Mouse (Mus musculus) CH12.LX (cell line): Measurements from ENCODE around the gene Soga1. TPM values are rescaled to one million over a fixed set of nuclear protein-coding genes. Genes with fewer than 3 reads are reported as not detected.

Experiments used
- DNase-seq: peaks from one replicate; pipeline ENCODE4 v3.0.0-alpha.2; 2013; ENCODE audit errors: extremely low read depth
- H3K27ac ChIP-seq: 2 replicates; pipeline ENCODE4 v1.5.1; 2012; ENCODE audit warnings: low read depth, mild to moderate bottlenecking, control low read depth, moderate library complexity; ENCODE audit not compliant: insufficient read depth
- H3K27me3 ChIP-seq: replicated peaks from 2 replicates; pipeline ENCODE3; 2012; ENCODE audit warnings: inconsistent platforms
- H3K36me3 ChIP-seq, 2 experiments: replicated peaks in 1 of 2; 2 replicates each; pipeline versions ENCODE3 to v1.6.1; 2012; ENCODE audit warnings: inconsistent platforms in 1 of 2, low read length in 1 of 2, mild to moderate bottlenecking in 1 of 2, mixed read lengths in 1 of 2, moderate library complexity in 1 of 2; ENCODE audit not compliant: control insufficient read depth in 1 of 2, insufficient read depth in 1 of 2
- H3K4me1 ChIP-seq, 2 experiments: 2 replicates each; pipeline ENCODE4 v1.6.1; 2012; ENCODE audit warnings: inconsistent platforms in 1 of 2, moderate library complexity in 1 of 2; ENCODE audit not compliant: insufficient read depth in 2 of 2, control insufficient read depth in 1 of 2
- H3K4me2 ChIP-seq: 2 replicates; pipeline ENCODE4 v1.6.1; 2012; ENCODE audit warnings: low read depth, mild to moderate bottlenecking, control low read depth; ENCODE audit not compliant: poor library complexity, insufficient read depth, severe bottlenecking
- H3K4me3 ChIP-seq, 3 experiments: fragments of 150-350 bp in 1 of 3; sonication (generic) in 1 of 3; replicated peaks in 1 of 3; 2 replicates each; pipeline versions ENCODE3 to v1.5.1; 2011 to 2012; ENCODE audit warnings: low read depth in 2 of 3, low read length in 2 of 3, mild to moderate bottlenecking in 2 of 3, moderate library complexity in 2 of 3, control low read depth in 1 of 3, improper control_type of control experiment in 1 of 3, inconsistent platforms in 1 of 3, mixed read lengths in 1 of 3; ENCODE audit not compliant: poor library complexity in 1 of 3
- H3K79me2 ChIP-seq: replicated peaks from 2 replicates; pipeline ENCODE4 v1.6.1; 2012; ENCODE audit warnings: mild to moderate bottlenecking, moderate library complexity; ENCODE audit not compliant: control insufficient read depth, poor library complexity, insufficient read depth, severe bottlenecking; ENCODE audit errors: extremely low read depth
- H3K9ac ChIP-seq: 2 replicates; pipeline ENCODE4 v1.6.1; 2012; ENCODE audit warnings: low read depth, mild to moderate bottlenecking, control low read depth, moderate library complexity; ENCODE audit not compliant: insufficient read depth
- H3K9me3 ChIP-seq: replicated peaks from 2 replicates; pipeline ENCODE3; 2012; ENCODE audit warnings: low read length, inconsistent platforms, mixed read lengths
- CHD1 ChIP-seq: IDR thresholded peaks from 2 replicates; pipeline ENCODE4 v1.6.1; 2012; ENCODE audit warnings: low read depth, low read length, improper control_type of control experiment, inconsistent platforms
- CHD2 ChIP-seq: IDR thresholded peaks from 2 replicates; pipeline ENCODE4 v1.6.1; 2011; ENCODE audit warnings: low read length, improper control_type of control experiment
- CTCF ChIP-seq, 2 experiments: IDR thresholded peaks in 1 of 2; conservative IDR thresholded peaks in 1 of 2; 2 replicates each; pipeline ENCODE4 v1.5.1; 2011 to 2012; ENCODE audit warnings: low read depth in 2 of 2, low read length in 2 of 2, improper control_type of control experiment in 1 of 2, inconsistent platforms in 1 of 2, mild to moderate bottlenecking in 1 of 2, moderate library complexity in 1 of 2
- E2F4 ChIP-seq: IDR thresholded peaks from 2 replicates; pipeline ENCODE4 v1.6.1; 2011; ENCODE audit warnings: low read depth, low read length, improper control_type of control experiment; ENCODE audit not compliant: insufficient replicate concordance
- ELF1 ChIP-seq: IDR thresholded peaks from 2 replicates; pipeline ENCODE4 v1.6.1; 2014; ENCODE audit warnings: low read depth, mild to moderate bottlenecking, inconsistent platforms, low read length, improper control_type of control experiment
- EP300 ChIP-seq: IDR thresholded peaks from 2 replicates; pipeline ENCODE4 v1.6.1; 2011; ENCODE audit warnings: low read length, improper control_type of control experiment
- ETS1 ChIP-seq: conservative IDR thresholded peaks from 2 replicates; pipeline ENCODE4 v1.6.1; 2012; ENCODE audit warnings: low read depth, mild to moderate bottlenecking, inconsistent platforms, low read length, improper control_type of control experiment, moderate library complexity
- GABPA ChIP-seq: IDR thresholded peaks from 2 replicates; pipeline ENCODE4 v1.6.1; 2012; ENCODE audit warnings: low read depth, low read length, improper control_type of control experiment, inconsistent platforms; ENCODE audit not compliant: insufficient replicate concordance
- HCFC1 ChIP-seq: IDR thresholded peaks from 2 replicates; pipeline ENCODE4 v1.6.1; 2012; ENCODE audit warnings: low read depth, mild to moderate bottlenecking, inconsistent platforms, low read length, improper control_type of control experiment
- IRF4 ChIP-seq: IDR thresholded peaks from 2 replicates; pipeline ENCODE4 v1.6.1; 2014; ENCODE audit warnings: low read depth, mild to moderate bottlenecking, inconsistent platforms, low read length, improper control_type of control experiment
- JUN ChIP-seq: IDR thresholded peaks from 2 replicates; pipeline ENCODE4 v1.6.1; 2011; ENCODE audit warnings: low read depth, mild to moderate bottlenecking, low read length, improper control_type of control experiment, moderate library complexity; ENCODE audit not compliant: insufficient read depth
- JUND ChIP-seq: conservative IDR thresholded peaks from 2 replicates; pipeline ENCODE4 v1.6.1; 2011; ENCODE audit warnings: low read depth, low read length, improper control_type of control experiment
- MAZ ChIP-seq: IDR thresholded peaks from 2 replicates; pipeline ENCODE4 v1.6.1; 2012; ENCODE audit warnings: low read depth, mild to moderate bottlenecking, inconsistent platforms, low read length, improper control_type of control experiment, moderate library complexity
- MEF2A ChIP-seq: IDR thresholded peaks from 2 replicates; pipeline ENCODE4 v1.6.1; 2014; ENCODE audit warnings: low read depth, mild to moderate bottlenecking, inconsistent platforms, low read length, improper control_type of control experiment, borderline replicate concordance
- MXI1 ChIP-seq: IDR thresholded peaks from 2 replicates; pipeline ENCODE4 v1.6.1; 2011; ENCODE audit warnings: mild to moderate bottlenecking, low read depth, low read length, improper control_type of control experiment
- MYC ChIP-seq: IDR thresholded peaks from 2 replicates; pipeline ENCODE4 v1.6.1; 2011; ENCODE audit warnings: low read depth, mild to moderate bottlenecking, improper control_type of control experiment, low read length
- NELFE ChIP-seq: IDR thresholded peaks from 2 replicates; pipeline ENCODE4 v1.6.1; 2011; ENCODE audit warnings: low read depth, low read length, improper control_type of control experiment
- NRF1 ChIP-seq: IDR thresholded peaks from 2 replicates; pipeline ENCODE4 v1.6.1; 2014; ENCODE audit warnings: low read depth, mild to moderate bottlenecking, inconsistent platforms, low read length, improper control_type of control experiment, moderate library complexity
- PAX5 ChIP-seq: IDR thresholded peaks from 2 replicates; pipeline ENCODE4 v1.6.1; 2012; ENCODE audit warnings: low read length, inconsistent platforms, mixed read lengths
- POLR2A ChIP-seq: IDR thresholded peaks from 2 replicates; pipeline ENCODE4 v1.6.1; 2011; ENCODE audit warnings: low read depth, mild to moderate bottlenecking, improper control_type of control experiment, low read length
- POLR2AphosphoS2 ChIP-seq: IDR thresholded peaks from 2 replicates; pipeline ENCODE4 v1.6.1; 2011; ENCODE audit warnings: low read depth, low read length, improper control_type of control experiment
- RCOR1 ChIP-seq: conservative IDR thresholded peaks from 2 replicates; pipeline ENCODE4 v1.6.1; 2012; ENCODE audit warnings: low read depth, mild to moderate bottlenecking, inconsistent platforms, low read length, improper control_type of control experiment
- SMC3 ChIP-seq: IDR thresholded peaks from 2 replicates; pipeline ENCODE4 v1.6.1; 2011; ENCODE audit warnings: low read depth, low read length, improper control_type of control experiment
- UBTF ChIP-seq: IDR thresholded peaks from 2 replicates; pipeline ENCODE4 v1.6.1; 2012; ENCODE audit warnings: low read depth, mild to moderate bottlenecking, inconsistent platforms, low read length, improper control_type of control experiment, moderate library complexity
- USF2 ChIP-seq: conservative IDR thresholded peaks from 2 replicates; pipeline ENCODE4 v1.6.1; 2011; ENCODE audit warnings: low read depth, low read length, improper control_type of control experiment
- ZKSCAN1 ChIP-seq: IDR thresholded peaks from 2 replicates; pipeline ENCODE4 v1.6.1; 2012; ENCODE audit warnings: low read depth, inconsistent platforms, low read length, improper control_type of control experiment, borderline replicate concordance
- ZMIZ1 ChIP-seq: IDR thresholded peaks from 2 replicates; pipeline ENCODE4 v1.6.1; 2012; ENCODE audit warnings: low read depth, mild to moderate bottlenecking, inconsistent platforms, low read length, improper control_type of control experiment
- dilution Hi-C: fragments of 300-500 bp; cut with MboI; formaldehyde crosslinking; loops from 2 replicates; pipeline ENCODE4 v1.14.3; 2020; ENCODE audit warnings: low sequenced_read_pairs; ENCODE audit not compliant: extremely low pct_unique_long_range_greater_than_20kb, extremely low pct_ligation_motif_present
- in situ Hi-C: fragments of 300-500 bp; cut with MboI; formaldehyde crosslinking; loops from 3 replicates; pipeline ENCODE4 v1.14.3; 2019; ENCODE audit warnings: low sequenced_read_pairs, low pct_ligation_motif_present, low pct_unique_long_range_greater_than_20kb, mixed read lengths
- polyA plus RNA-seq: library from polyadenylated mRNA; unstranded; fragments of >175 nt; gene quantifications from 2 replicates; pipeline ENCODE4 v1.2.1, GENCODE M21; 2012; ENCODE audit warnings: low read depth; ENCODE audit not compliant: insufficient read length
- total RNA-seq, 2 experiments: library from RNA; depleted of rRNA; stranded (reverse); fragments of 300-350 nt in 1 of 2; fragments of >200 nt in 1 of 2; gene quantifications; 2 replicates each; pipeline ENCODE4 v1.2.3; 2012 to 2014

Soga1 gene
- total and polyA plus RNA-seq, 3 experiments: 0.39 to 2.0 (median 2.0) TPM

DNA sequence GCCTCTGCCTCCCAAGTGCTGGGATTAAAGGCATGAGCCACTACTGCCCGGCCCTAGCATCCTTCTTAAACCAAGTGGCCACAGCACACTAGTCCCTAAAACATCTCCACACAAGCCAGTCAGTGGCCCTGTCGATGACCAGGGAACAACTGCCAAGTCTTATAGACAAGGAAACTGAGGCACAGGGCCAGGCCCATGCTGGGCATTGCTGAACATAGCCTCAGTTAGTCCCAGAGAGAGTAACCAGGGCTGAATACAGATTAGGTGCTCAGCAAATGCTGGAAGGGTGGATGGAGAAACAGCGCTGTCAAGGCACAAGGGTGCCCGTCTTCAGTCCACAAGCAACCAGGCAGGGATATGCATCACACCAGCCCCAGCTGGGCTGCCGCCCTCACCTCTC lies 25.9 kb downstream of the Soga1 start:
- no peak overlapping the region for H3K9ac ChIP-seq
- H3K9me3 ChIP-seq: no peaks in the 10 kb centered on the region
- no peak for DNase-seq
- TF ChIP-seq POLR2A (no peak), MEF2A (no peak), JUN (no peak), HCFC1 (no peak), CHD1 (no peak), POLR2AphosphoS2 (no peak), IRF4 (no peak), SMC3 (no peak), USF2 (no peak), E2F4 (no peak), RCOR1 (no peak), GABPA (no peak), CHD2 (no peak), ZMIZ1 (no peak)
- dilution Hi-C loops (no loop called here), in situ Hi-C loops (no loop called here)
- no peaks in the 10 kb centered on the region for H3K79me2 ChIP-seq
- no peak overlapping the region for H3K27ac ChIP-seq
- peaks cover 0 to 9% of the 10 kb centered on the region in 2 experiments for H3K36me3 ChIP-seq
- no peak overlapping the region for H3K4me3 ChIP-seq
- H3K27me3 ChIP-seq: no peaks in the 10 kb centered on the region
- H3K4me2 ChIP-seq: no peak overlapping the region
- peaks cover 8 to 54% of the 10 kb centered on the region in 2 experiments for H3K4me1 ChIP-seq

DNA sequence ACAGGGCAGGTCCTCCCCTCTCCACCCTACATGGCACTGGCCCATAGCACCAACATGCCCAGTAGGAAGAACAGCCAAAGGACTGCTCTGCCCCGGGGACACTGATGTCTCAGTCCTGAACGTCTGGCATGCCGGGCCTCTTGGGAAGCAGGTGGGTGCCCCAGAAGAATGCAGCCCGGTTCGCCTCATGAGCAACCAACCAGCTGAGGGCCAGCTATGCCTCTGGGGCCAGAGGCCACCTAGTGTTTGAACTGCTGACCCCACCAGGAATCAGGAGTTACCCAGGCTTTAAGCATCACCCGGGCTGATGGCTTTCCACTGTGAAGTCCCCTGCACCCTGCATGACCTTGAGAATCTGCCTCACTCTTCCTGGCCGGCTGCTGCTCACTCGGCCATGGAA lies 26.6 kb downstream of the Soga1 start:
- no peak overlapping the region for H3K9ac ChIP-seq
- H3K79me2 ChIP-seq: no peaks in the 10 kb centered on the region
- no peak overlapping the region for H3K4me2 ChIP-seq
- no peak for TF ChIP-seq PAX5
- no peak for TF ChIP-seq MXI1
- no peak for TF ChIP-seq NELFE
- no peak for TF ChIP-seq JUN
- TF ChIP-seq ETS1: no peak
- TF ChIP-seq CTCF (conservative IDR thresholded peaks at IDR 0.05 in 1 of 2, IDR thresholded peaks at IDR 0.05 in 1 of 2; ENCODE audit: low read depth in 2 of 2, low read length in 2 of 2): no peak
- TF ChIP-seq JUND: no peak
- no peak for TF ChIP-seq E2F4
- TF ChIP-seq NRF1: no peak
- no peak for TF ChIP-seq USF2
- TF ChIP-seq ZKSCAN1: no peak
- TF ChIP-seq UBTF: no peak
- TF ChIP-seq MEF2A: no peak
- no peak for TF ChIP-seq EP300
- no peak for TF ChIP-seq HCFC1
- no peak for TF ChIP-seq IRF4
- no peak for TF ChIP-seq MAZ
- no peak for TF ChIP-seq MYC
- no peak for TF ChIP-seq CHD2
- no peak for TF ChIP-seq ELF1
- dilution Hi-C loops (no loop called here), in situ Hi-C loops (no loop called here)
- no peaks in the 10 kb centered on the region for H3K9me3 ChIP-seq
- no peak overlapping the region for H3K4me3 ChIP-seq
- no peak overlapping the region for H3K27ac ChIP-seq
- no peak for DNase-seq
- H3K27me3 ChIP-seq: no peaks in the 10 kb centered on the region
- H3K36me3 ChIP-seq: peaks cover 0 to 9% of the 10 kb centered on the region in 2 experiments
- peaks cover 8 to 51% of the 10 kb centered on the region in 2 experiments for H3K4me1 ChIP-seq
